Mouse (Mus musculus) left cerebral cortex, postnatal 4 days (tissue): ENCODE data around the gene Nkiras2. TPM values are rescaled to one million over a fixed set of nuclear protein-coding genes. Genes with fewer than 3 reads are reported as not detected.
A peak's percentile ranks its signal among the peaks of the same experiment; 100 is the strongest.
"Not testable (repeated sequence)": the region's sequence is repeated elsewhere in the genome, so short reads cannot be mapped to it uniquely, and the experiment has no call there.

ENCODE experiments used
- DNase-seq: peaks from one replicate; pipeline ENCODE4 v3.0.0-alpha.2; 2022
- intact Hi-C: fragments of 180-260 bp; cut with DNase I; formaldehyde crosslinking; loops from one replicate; pipeline ENCODE4 v1.15.1; 2025
- total RNA-seq, 2 experiments: library from RNA; stranded (reverse); gene quantifications; 2 replicates each; pipeline ENCODE4 v1.2.3; 2021

The Nkiras2 gene
- total RNA-seq: 10 to 100 TPM; 37.7 to 39.9 TPM

DNA sequence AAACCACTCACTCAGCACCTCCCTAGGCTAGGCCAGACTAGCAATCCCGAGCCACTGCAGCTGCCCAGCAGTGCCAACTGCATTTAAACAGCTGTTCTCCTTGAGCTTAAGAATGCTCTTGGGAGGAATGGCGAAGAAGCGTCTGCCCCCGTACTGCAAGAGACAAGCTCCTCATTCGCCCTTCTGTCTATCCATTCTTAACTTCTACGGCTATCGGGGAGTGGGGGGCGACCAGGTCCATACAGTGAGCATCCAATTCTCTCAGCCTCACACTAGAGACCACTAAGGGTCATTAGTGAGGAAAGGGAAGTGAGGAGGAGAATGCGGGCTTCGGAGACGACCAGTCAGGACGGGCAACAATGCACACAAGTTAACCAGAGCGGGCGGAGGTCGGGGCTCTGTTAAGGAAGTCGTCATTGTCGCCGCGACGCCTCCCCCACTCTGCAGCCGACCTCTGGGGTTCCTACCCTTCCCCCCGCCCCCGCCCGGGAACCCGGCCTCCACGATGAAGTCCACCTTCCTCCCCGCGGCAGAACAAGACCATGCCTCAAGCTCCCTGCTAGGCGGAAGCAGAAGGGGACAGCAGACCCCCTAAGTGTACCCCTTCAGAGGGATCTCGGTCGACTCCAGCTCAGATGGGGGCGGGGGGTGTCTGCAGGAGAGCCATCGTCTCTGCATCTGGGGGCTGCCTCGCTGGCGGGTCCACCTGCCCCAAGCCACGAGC lies at the start of gene Nkiras2:
Gene Nkiras2 (plus strand): TSS at position 484 of the 724 bp plus-strand sequence.
- intact Hi-C loops: no loop called here
- DNase-seq: peak; percentile 71

DNA sequence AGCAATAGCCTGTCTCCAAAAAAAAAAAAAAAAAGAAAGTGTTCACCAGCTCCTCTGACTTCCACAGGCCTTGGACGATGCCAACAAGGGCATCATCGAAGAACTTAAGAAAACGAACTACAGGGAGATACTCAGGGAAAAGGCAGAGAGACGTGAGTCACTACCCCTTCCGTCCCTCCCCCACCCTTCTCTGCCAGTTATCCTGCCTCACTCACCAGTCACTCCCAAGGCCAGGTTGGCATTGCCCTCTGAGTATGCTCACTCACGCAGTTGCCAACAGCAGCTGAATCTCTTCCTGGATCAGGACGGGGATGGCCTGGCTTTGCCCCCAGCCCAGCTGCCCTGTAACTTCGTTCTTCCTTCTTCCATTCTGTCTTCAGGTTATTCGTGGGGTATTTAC lies 49.3 kb upstream of the Nkiras2 start:
- intact Hi-C loops: loop anchor here (2.0 to 5.0 kb wide), 3 partner anchors 38 to 391 kb away; no protein-coding TSS in a partner anchor

DNA sequence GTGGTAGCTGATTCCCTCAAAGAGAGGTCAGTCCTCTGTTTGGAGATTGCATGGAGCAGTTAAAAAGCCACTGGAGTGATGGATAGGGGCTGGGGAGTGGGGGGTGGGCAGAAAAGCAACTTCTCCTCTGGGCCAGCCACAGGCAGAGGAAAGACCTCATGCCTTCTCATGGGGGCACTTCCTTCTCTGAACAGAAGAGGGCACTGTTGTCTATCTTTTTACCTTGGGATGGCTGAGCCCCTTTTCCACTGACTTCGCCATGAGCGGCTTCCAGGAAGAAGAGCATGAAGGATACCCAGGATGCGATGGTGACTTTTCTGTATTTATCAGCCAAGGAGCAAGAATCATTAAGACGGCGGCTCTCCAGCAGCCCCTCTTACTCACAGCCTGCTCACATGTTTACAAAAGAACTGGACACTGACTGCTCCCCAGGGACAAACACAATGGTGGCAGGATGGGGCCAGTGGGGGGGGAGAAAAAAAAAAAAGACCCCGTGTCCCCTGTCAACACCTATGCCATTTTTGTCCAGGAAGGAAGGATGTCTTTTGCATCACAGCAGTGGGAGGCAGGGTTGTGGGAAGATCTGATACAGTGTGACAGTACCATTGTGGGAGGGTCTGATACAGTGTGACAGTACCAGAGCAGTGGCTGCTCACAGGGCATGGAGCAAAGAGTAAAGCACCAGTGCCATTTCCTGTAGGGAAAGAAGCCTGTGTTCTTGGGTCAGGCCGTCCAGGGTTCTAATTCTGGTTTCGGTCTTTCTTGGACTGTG lies 48.4 kb upstream of the Nkiras2 start:
- intact Hi-C loops: loop anchor here (2.0 to 5.0 kb wide), 3 partner anchors 37 to 390 kb away; no protein-coding TSS in a partner anchor
- peak; percentile 76 for DNase-seq

More for the DNA sequence above, 49.3 kb upstream of the Nkiras2 start:
- no peak for DNase-seq

DNA sequence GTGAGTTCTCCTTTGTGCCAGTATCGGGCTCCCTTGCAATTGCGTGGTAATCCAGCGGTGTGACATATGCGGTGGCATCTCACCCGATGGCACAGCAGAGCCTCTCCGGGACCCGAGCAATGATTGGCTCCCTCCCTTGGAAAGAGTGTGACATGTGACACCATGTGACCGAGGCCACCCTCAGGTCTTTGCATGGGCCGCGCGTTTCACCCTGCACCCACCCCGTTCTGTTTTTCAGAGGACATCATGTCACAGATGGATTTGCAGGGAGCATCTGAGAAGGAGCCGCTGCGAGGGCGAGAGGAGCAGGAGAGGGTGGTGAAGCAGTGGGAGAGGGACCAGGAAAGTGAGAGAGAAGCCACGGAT lies 47.9 kb upstream of the Nkiras2 start:
- intact Hi-C loops: loop anchor here (2.0 to 5.0 kb wide), 3 partner anchors 36 to 390 kb away; no protein-coding TSS in a partner anchor
- DNase-seq: no peak

DNA sequence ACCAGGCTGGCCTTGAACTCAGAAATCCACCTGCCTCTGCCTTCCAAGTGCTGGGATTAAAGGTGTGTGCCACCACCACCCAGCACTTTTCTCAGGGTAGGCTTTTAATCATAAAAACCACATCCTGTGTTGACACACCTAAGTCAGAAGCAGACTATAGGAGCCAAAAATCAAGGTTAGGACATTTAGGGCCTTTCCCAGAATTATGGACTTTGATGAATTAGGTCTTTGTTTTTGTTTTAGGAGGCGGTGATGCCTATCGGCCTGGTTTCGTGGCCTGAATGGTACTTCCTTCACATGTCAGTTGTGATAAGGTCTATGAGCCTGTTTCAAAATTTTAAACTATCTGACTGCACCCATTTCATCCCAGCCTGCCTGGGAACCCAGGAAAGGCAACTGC lies 44.9 kb upstream of the Nkiras2 start:
- no peak for DNase-seq
- intact Hi-C loops: loop anchor here (5.0 kb wide), 1 partner anchor 33 kb away; no protein-coding TSS in a partner anchor

DNA sequence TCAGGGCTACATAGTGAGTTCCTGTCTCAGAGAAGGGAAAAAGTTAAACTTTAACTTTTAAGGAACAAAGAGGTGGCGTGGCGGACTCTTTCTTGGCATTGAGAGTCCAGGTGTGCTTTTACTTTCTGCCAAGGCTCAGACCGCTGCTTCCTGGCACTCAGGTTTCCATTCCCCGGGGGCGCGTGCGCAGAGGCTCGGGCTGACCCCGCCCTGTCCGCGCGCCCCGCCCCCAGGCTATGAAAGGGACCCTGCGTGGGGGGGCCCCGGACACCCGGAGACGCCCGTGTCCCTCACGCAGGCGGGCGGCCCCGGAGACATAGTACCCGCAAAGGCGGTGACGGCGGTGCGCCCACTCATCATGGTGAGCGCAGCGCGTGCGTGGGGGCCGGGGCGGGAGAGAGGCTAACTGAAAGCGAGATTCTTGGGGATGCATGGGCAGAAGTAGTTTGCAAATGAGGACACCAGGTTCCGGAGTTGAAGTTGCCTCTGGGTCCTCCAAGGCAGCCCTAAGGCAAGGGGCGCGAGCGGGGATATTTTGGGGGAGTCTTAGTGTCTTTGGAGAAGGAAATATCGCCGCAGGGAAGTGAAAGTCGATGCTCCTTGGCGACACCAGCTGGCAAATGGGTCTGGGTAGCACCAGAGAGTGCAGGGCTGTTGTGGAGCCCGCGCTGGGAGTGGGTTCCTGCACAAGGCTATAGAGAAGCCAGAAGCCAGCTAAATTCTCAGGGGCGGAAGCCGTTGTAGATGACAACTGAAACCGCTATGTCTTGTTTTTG lies 44.1 kb upstream of the Nkiras2 start, which contains the start of gene Cnp:
Gene Cnp (plus strand): TSS at position 197 of the 776 bp plus-strand sequence.
- peak; percentile 66 for DNase-seq
- intact Hi-C loops: loop anchor here (5.0 kb wide), 1 partner anchor 32 kb away; no protein-coding TSS in a partner anchor

DNA sequence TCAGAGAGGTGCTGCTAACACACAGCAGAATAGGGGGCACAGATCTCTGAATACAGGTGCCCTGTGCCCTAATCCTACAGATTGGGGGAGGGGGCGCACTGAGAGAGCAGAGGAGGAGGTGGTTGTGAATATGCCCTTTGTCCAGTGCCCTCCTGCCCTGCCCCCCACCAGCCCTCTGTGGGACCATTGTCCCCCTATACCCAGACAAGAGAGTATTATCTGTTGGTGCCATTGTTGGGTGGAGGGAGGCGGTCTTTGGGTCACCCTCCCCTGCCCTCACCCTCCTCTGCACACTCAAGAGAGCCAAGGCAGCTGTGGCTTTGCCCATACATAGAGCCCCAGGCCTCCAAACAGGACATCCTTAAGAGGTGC lies 43.6 kb upstream of the Nkiras2 start:
- intact Hi-C loops: no loop called here
- DNase-seq: no peak

DNA sequence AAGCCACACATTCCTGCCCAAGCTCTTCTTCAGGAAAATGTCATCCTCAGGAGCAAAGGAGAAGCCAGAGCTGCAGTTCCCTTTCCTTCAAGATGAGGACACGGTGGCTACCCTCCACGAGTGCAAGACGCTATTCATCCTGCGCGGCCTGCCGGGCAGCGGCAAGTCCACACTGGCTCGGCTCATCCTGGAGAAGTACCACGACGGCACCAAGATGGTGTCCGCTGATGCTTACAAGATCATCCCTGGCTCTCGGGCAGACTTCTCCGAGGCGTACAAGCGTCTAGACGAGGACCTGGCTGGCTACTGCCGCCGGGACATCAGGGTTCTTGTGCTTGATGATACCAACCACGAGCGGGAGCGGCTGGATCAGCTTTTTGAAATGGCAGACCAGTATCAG lies 42.8 kb upstream of the Nkiras2 start:
- intact Hi-C loops: no loop called here
- no peak for DNase-seq

DNA sequence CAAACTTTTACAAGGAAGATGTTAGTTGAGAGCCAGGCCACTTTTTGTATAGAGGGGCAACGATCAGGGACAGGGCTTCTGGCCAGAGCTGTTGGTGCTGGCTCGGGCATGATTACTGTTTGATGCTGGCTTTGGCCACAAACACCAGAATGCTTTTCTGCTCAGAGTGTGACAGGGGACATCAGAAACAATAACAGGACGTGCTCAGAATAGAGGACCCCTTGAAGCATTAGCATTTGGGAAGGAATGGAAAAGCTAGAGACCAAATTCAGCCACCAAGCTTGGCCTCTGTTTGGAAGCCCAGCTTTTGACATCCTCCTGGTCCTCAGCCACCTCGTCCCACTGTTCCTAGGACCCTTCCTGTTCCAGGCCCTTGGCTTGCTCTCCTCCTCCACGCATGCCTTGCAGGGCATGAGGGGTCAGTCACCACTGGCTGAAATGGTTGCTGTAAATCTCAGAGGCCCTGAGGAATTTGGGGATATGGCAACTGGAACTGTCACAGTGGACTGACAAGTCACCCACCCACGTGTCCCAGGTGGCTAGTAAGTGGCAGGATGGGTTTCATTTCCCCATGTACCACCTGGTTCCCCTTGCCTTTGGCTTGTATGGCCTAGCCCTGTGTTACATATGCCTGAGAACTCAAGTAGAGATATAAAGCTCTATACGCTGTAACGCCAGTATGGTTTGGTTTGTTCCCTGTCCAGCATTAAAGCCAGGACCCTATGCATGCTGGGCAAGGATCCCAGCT lies 41.0 kb upstream of the Nkiras2 start:
- intact Hi-C loops: no loop called here
- DNase-seq: no peak

DNA sequence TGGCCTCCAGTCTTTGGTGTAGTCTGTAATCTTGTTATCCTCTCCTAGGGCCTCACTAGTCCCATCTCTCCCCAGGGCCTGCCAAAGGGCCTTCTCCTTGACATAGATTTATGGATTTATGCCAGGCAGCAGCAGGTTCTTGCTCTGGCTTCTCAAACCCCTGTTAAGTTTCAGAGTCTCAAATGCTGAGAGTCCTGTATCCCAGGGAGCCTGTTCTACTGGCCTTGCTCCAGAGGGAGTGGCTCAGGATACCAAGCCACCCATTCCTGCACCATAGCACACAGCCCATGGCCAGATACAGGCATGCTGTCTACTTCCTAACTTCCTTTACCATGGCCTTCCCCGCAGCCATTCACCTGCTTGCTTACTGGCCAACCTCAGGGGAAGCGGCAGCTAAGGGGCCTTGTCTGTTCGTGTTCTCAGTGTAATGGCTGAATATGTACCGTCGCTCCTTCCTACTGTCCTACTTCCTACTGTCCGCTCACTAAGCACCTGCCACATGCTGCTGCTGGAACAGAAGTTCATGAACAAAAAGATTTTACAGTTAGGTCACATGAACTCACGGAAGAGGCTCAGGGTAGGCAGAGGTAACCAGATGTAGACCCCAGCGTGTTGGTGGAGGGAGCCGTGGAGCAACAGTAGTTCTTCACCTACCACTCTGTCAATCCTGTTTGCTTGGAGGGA lies 39.8 kb upstream of the Nkiras2 start:
- DNase-seq: no peak
- intact Hi-C loops: no loop called here

DNA sequence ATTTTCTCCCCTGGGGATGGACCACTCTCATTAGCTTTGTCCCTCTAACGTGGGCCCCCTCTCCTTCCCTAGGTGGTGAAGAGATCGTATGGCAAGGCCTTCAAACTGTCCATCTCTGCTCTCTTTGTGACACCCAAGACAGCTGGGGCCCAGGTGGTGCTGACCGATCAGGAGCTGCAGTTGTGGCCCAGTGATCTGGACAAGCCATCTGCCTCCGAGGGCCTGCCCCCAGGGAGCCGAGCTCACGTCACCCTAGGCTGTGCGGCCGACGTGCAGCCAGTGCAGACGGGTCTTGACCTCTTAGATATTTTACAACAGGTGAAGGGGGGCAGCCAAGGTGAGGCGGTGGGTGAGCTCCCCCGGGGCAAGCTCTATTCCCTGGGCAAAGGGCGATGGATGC lies 38.8 kb upstream of the Nkiras2 start:
- DNase-seq: no peak
- intact Hi-C loops: no loop called here

DNA sequence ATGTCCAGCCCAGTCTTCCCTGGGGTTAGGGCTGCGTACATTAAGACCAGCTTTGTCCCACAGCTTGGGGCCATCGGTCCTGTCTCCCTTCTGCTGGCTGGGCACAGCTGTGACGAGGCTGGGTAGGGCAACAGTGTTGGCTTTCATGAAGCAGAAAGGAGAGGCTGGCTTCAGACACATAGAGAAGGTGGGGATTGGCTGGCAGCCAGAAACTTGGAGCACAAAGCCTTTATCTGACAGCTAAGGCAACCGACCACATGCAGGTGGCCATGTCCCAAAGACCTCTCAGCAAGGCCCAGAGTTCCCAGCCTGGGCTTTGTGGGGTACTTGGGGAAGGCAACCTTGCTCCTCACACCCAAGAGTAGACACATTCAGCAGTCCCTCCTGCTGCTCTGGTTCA lies 37.3 kb upstream of the Nkiras2 start:
- DNase-seq: peak; percentile 72
- intact Hi-C loops: no loop called here

DNA sequence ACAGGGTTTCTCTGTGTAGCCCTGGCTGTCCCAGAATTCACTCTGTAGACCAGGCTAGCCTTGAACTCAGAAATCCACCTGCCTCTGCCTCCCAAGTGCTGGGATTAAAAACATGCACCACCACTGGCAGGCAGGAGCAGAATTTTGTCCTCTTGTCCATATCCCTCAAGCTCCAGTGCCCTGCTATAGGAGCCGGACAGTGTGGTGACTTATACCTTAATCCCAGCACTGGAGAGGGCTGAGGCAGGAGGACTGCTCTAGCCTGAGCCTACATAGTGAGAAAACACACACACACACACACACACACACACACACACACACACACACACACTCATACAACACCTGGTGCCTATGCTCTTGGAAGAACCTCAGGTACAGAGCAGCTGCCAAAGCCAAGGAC lies 36.6 kb upstream of the Nkiras2 start:
- DNase-seq, intact Hi-C loops: not testable (repeated sequence)

DNA sequence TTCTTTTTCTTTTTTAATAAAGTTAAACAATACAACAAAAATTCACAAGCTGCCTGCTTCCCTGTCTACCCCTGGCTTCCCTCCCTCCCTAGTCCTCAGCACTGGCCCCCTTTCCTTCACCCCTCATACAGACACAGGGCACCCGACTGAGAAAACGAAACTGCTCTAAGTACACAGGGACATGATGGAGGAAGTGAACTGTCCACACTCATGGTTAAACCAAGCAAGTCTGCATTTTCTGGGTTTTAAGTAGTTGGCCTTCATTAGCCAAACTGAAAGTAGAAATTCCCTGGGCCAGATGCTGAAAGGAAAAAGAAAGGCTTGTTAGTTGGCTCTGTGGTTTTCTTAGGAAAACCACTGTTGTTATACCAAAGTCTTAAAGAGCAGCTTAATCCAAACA lies 36.2 kb upstream of the Nkiras2 start:
- DNase-seq: no peak
- intact Hi-C loops: no loop called here

DNA sequence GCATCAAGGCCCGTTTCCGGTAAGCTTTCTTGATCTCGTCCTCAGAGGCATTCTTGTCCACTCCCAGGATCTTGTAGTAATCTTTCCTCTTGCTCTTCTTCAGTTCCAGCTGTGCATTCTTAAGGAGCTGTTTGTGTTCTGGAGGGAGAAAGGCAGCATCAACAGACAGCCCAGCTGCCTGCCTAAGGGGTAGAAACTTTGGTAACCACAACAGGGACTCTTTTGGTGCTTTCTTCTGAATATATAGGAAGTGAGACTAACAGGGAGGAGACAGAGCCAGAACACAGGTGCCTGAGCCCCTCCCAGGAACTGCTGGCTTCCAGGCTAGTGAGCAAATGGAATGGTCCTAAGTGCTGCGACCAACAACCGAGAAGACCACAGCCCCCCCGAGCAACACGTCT lies 34.5 kb upstream of the Nkiras2 start:
- intact Hi-C loops: no loop called here
- no peak for DNase-seq

DNA sequence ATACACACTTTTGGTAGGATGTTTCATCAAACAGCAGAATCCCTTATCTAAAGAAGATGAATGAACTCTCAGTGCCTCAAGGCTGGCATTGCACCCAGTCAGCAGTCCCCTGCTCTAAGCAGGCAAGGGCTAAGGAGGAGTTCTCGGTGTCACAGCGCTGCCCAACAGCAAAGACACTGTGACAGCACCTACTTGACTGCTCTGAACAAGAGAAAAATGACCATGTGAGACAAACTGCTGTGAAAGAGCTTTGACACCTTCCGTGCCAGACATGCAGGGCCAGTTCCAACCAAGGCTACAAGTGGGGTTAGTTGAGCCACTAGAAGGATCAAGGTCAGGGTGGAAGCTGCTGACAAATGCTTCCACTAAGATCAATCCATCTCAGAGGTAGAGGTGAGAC lies 33.9 kb upstream of the Nkiras2 start:
- no peak for DNase-seq
- intact Hi-C loops: no loop called here

DNA sequence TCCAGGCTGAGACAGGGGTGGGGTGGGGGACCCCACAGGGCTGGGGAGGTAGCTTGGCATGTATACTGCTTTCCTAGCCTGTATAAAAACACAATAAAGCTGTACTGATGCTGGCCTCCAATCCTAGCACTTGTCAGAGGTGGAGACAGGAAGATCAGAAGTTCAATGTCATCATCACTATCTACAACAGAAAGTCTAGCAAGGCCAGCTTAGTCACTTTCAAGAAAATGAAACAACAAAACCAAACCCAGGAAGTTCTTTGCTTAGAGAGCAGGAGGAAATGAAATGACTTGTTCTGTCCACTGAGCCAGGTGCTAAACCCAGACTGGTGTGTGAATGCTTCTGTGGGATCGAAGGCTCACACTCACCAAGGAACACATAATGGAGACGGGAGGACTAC lies 30.6 kb upstream of the Nkiras2 start:
- intact Hi-C loops: no loop called here

DNA sequence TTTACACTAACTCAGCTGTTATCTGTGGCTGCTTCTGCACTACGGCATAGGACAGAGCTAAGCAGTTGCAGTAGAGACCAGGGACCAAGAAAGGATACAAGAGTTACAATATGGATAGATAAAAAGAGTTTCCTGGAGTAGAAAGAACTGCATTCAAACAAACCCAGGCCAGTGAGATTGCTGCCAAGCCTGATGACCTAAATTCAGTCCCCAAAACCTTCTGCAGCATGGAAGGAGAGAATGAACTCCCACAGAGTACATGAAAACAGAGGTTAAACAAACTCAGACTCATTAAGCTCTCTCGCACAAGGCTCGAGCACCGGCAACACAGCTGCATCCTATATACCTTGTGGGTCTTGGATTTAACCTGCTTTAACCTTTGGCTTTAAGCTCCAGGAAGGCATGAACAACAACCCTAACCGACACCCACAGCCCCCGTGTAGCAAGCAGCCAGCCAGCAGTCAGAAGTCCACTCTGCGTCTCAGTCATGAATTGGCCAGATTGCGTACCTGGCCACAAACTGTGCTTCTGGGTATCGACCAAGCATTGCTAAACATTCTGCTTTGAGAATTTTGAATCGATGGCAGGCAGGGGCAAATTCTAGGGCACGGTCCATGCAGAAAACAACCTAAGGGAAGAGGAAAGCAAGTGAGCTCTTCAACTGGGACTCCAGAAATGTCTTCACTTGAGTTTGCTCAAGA lies 26.5 kb upstream of the Nkiras2 start:
- intact Hi-C loops: no loop called here
- no peak for DNase-seq

More for the DNA sequence above, 30.6 kb upstream of the Nkiras2 start:
- no peak for DNase-seq

DNA sequence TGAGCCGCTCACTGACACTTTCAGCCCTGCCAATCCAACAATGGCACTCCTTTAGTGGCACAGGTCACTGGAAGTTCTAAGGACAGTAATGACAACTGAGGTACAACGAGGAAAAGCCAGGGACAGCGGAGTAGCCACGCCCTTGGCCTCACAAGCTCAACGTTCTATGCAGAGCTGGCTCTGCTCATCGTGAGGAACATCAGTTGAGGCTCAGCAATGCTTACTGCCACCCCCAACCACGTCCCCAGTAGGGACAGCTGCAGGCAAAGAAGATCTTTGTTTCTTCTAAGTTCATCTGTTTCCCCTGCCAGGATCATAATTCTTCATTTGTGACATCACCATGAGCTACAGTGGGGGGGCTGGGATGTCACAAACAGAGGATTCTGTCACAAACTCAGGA lies 24.4 kb upstream of the Nkiras2 start:
- intact Hi-C loops: no loop called here

More for the DNA sequence above, 24.4 kb upstream of the Nkiras2 start:
- no peak for DNase-seq
